In the genomic region with DNA sequence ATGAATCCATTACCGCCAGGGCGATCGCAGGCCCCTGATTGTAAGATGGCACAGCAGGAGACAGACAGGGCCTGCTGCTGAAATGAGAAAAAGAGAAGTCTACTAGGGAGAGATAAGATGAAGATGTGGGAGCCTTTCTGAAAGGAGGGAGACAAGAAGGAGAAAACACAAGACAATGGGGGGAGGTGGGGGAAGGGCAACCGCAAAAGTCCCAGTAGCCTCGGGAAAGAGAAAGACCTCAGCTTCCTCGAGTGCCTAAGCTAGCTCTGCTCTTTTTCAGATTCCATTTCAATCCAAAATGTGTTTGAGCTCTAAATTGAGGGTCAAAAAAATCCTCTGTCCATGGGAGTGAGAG, we compare ENCODE assay signal across 12 mouse cellular contexts. TPM values are rescaled to one million over a fixed set of nuclear protein-coding genes. Genes with fewer than 3 reads are reported as not detected.
DNase-seq lines count a peak whose midpoint lies in the region; ATAC-seq and TF ChIP-seq lines count a peak whose summit lies in the region.
"Had no signal": no experiment of that assay in that cellular context is flagged by ENCODE, and none has a peak within 500 bp of the region (broad histone marks: within the 10 kb centered on the region; RNA-seq: fewer than 3 reads in every experiment).

No protein-coding gene starts in this region.

- no peak for TF ChIP-seq EP300 in liver, embryonic 14.5 days (IDR thresholded peaks at IDR 0.05; ENCODE audit: low read depth)

- no peak for TF ChIP-seq CTCF in liver, embryonic 14.5 days (IDR thresholded peaks at IDR 0.05; ENCODE audit: low read depth)

- H3K4me2 ChIP-seq in heart, embryonic 11.5 days, result peak overlapping the region; percentile 15
- H3K4me2 ChIP-seq in lung, embryonic 16.5 days (ENCODE audit: low read depth, low read length), result no peak overlapping the region
- H3K4me2 ChIP-seq in liver, embryonic 14.5 days (ENCODE audit: low read depth), result peak overlapping the region; percentile 41
- H3K4me2 ChIP-seq: intestine, embryonic 15.5 days had no signal

- H3K4me3 ChIP-seq in heart, embryonic 11.5 days (ENCODE audit: low read depth, low read length), result no peak overlapping the region
- no peak overlapping the region for H3K4me3 ChIP-seq in lung, embryonic 16.5 days (ENCODE audit: low read length)
- H3K4me3 ChIP-seq in liver, embryonic 14.5 days (ENCODE audit: insufficient read depth in 1 of 2, low read depth in 2 of 2, low read length in 2 of 2), result no peak overlapping the region
- H3K4me3 ChIP-seq: intestine, embryonic 15.5 days had no signal

- peaks cover 12% of the 10 kb centered on the region for H3K4me1 ChIP-seq in heart, embryonic 11.5 days (ENCODE audit: control insufficient read depth, insufficient read depth, low read length)
- H3K4me1 ChIP-seq in lung, embryonic 16.5 days (replicated peaks; ENCODE audit: control insufficient read depth, insufficient read depth, low read length), result peaks cover 11% of the 10 kb centered on the region
- peaks cover 0 to 23% of the 10 kb centered on the region in 2 experiments; a peak in 3 of 4 replicates for H3K4me1 ChIP-seq in liver, embryonic 14.5 days (replicated peaks; ENCODE audit: control insufficient read depth in 2 of 2, insufficient read depth in 2 of 2, low read length in 1 of 2)

- H3K27me3 ChIP-seq in heart, embryonic 11.5 days (ENCODE audit: control insufficient read depth, insufficient read depth, low read length), result no peaks in the 10 kb centered on the region
- H3K27me3 ChIP-seq in lung, embryonic 16.5 days (ENCODE audit: control insufficient read depth, insufficient read depth, low read depth, low read length), result no peaks in the 10 kb centered on the region
- H3K27me3 ChIP-seq in liver, embryonic 14.5 days (ENCODE audit: control insufficient read depth, insufficient read depth, low read length), result no peaks in the 10 kb centered on the region
- H3K27me3 ChIP-seq: intestine, embryonic 15.5 days had no signal

- 22% methylated on average over 6 of the region's 6 CpGs for WGBS in heart, embryonic 11.5 days (ENCODE audit: insufficient replicate concordance)
- WGBS in lung, embryonic 16.5 days, result 24% methylated on average over 6 of the region's 6 CpGs
- 3% methylated on average over 6 of the region's 6 CpGs for WGBS in liver, embryonic 14.5 days (ENCODE audit: insufficient replicate concordance)

- H3K36me3 ChIP-seq in heart, embryonic 11.5 days (ENCODE audit: control insufficient read depth, insufficient read depth, low read length), result no peaks in the 10 kb centered on the region
- H3K36me3 ChIP-seq in lung, embryonic 16.5 days (ENCODE audit: control insufficient read depth, insufficient read depth, low read length), result no peaks in the 10 kb centered on the region
- no peaks in the 10 kb centered on the region for H3K36me3 ChIP-seq in liver, embryonic 14.5 days (replicated peaks; ENCODE audit: control insufficient read depth, insufficient read depth, low read depth)
- H3K36me3 ChIP-seq: intestine, embryonic 15.5 days had no signal

- H3K9me3 ChIP-seq in heart, embryonic 11.5 days (replicated peaks; ENCODE audit: control insufficient read depth, low read length), result no peaks in the 10 kb centered on the region
- H3K9me3 ChIP-seq in lung, embryonic 16.5 days (ENCODE audit: control insufficient read depth, low read length), result no peaks in the 10 kb centered on the region
- no peaks in the 10 kb centered on the region for H3K9me3 ChIP-seq in liver, embryonic 14.5 days (ENCODE audit: control insufficient read depth, low read length)
- H3K9me3 ChIP-seq: intestine, embryonic 15.5 days had no signal

- no peak for DNase-seq in heart, adult 9 months (ENCODE audit: low spot score in 2 of 2)
- no peak for DNase-seq in lung, postnatal 4 days
- DNase-seq in MEL-GATA-1-ER (ENCODE audit: extremely low read depth, low read depth), result peak; percentile 84
- DNase-seq in liver, embryonic 14.5 days (ENCODE audit: low read depth in 3 of 3, low spot score in 3 of 3), result no peak
- DNase-seq in left cerebral cortex, adult 18-20 months (ENCODE audit: low spot score in 2 of 2), result no peak
- DNase-seq: embryo, embryonic 11 days; gastrocnemius, postnatal 10 days had no signal

- no peak overlapping the region for H3K27ac ChIP-seq in heart, embryonic 11.5 days (ENCODE audit: low read depth, low read length)
- no peak overlapping the region for H3K27ac ChIP-seq in lung, embryonic 16.5 days (ENCODE audit: low read length)
- no peak overlapping the region for H3K27ac ChIP-seq in liver, embryonic 14.5 days
- H3K27ac ChIP-seq: intestine, embryonic 15.5 days had no signal

- H3K9ac ChIP-seq in heart, embryonic 11.5 days (ENCODE audit: low read depth, low read length), result peak overlapping the region; percentile 44; the same call in 1 of the 2 replicates
- peak overlapping the region; percentile 32; the same call in 1 of the 2 replicates for H3K9ac ChIP-seq in lung, embryonic 16.5 days (ENCODE audit: low read length)
- no peak overlapping the region for H3K9ac ChIP-seq in liver, embryonic 14.5 days (replicated peaks)
- H3K9ac ChIP-seq: intestine, embryonic 15.5 days had no signal

- ATAC-seq in heart, embryonic 11.5 days (replicated peaks; ENCODE audit: insufficient number of reproducible peaks, low FRiP score, low TSS enrichment), result no peak
- no peak for ATAC-seq in lung, embryonic 16.5 days (ENCODE audit: low read depth)
- peak; percentile 28; the same call in 1 of the 2 replicates for ATAC-seq in liver, embryonic 14.5 days (ENCODE audit: insufficient read depth)
- ATAC-seq in frontal cortex, adult (ENCODE audit: low TSS enrichment), result no peak

RNA-seq across cellular contexts. Expression of gene Plet1, which starts 1.8 kb away (rescaled TPM):
- polyA plus RNA-seq in heart, embryonic 11.5 days (2014; fragmentation: Nextera tagmentation; extraction: Ambion mirVana), result 0.23 and 1.0 TPM in 2 replicates
- polyA plus RNA-seq in lung, embryonic 16.5 days (2015; fragmentation: Nextera tagmentation; extraction: Ambion mirVana), result 4.1 and 8.3 TPM in 2 replicates
- polyA plus RNA-seq in liver, embryonic 14.5 days (2012; rRNA removed), result 0.11 and 0.17 TPM in 2 replicates
- 0.10 and 0.15 TPM in 2 replicates for polyA plus RNA-seq in liver, embryonic 14.5 days (2014; fragmentation: Nextera tagmentation; extraction: Ambion mirVana)
- not detected for total RNA-seq in left cerebral cortex, adult 18-20 months (2021)
- total RNA-seq: gastrocnemius, postnatal 10 days; left cerebral cortex, adult 8-10 months had no signal

RNA-seq across cellular contexts. Expression of gene Pts, which starts 32.4 kb away (rescaled TPM):
- 83.3 and 87.9 TPM in 2 replicates for polyA plus RNA-seq in heart, embryonic 11.5 days (2014; fragmentation: Nextera tagmentation; extraction: Ambion mirVana)
- 74.6 and 74.7 TPM in 2 replicates for polyA plus RNA-seq in lung, embryonic 16.5 days (2015; fragmentation: Nextera tagmentation; extraction: Ambion mirVana)
- 16.0 and 23.7 TPM in 2 replicates for polyA plus RNA-seq in liver, embryonic 14.5 days (2012; rRNA removed)
- polyA plus RNA-seq in liver, embryonic 14.5 days (2014; fragmentation: Nextera tagmentation; extraction: Ambion mirVana), result 32.7 and 34.4 TPM in 2 replicates
- 10 to 100 TPM; 24.9 to 27.4 TPM for total RNA-seq in left cerebral cortex, adult 18-20 months (2021)

RNA-seq across cellular contexts. Expression of gene Il18, which starts 58.5 kb away (rescaled TPM):
- 5.5 and 5.8 TPM in 2 replicates for polyA plus RNA-seq in heart, embryonic 11.5 days (2014; fragmentation: Nextera tagmentation; extraction: Ambion mirVana)
- 5.0 and 6.5 TPM in 2 replicates for polyA plus RNA-seq in lung, embryonic 16.5 days (2015; fragmentation: Nextera tagmentation; extraction: Ambion mirVana)
- 3.0 and 4.9 TPM in 2 replicates for polyA plus RNA-seq in liver, embryonic 14.5 days (2012; rRNA removed)
- polyA plus RNA-seq in liver, embryonic 14.5 days (2014; fragmentation: Nextera tagmentation; extraction: Ambion mirVana), result 8.1 and 9.7 TPM in 2 replicates
- total RNA-seq in left cerebral cortex, adult 18-20 months (2021), result 10 to 100 TPM; 23.2 to 23.6 TPM

RNA-seq across cellular contexts. Expression of gene Bco2, which starts 58.9 kb away (rescaled TPM):
- 0.10 and 0.20 TPM in 2 replicates for polyA plus RNA-seq in heart, embryonic 11.5 days (2014; fragmentation: Nextera tagmentation; extraction: Ambion mirVana)
- 0.09 and 0.35 TPM in 2 replicates for polyA plus RNA-seq in lung, embryonic 16.5 days (2015; fragmentation: Nextera tagmentation; extraction: Ambion mirVana)
- polyA plus RNA-seq in liver, embryonic 14.5 days (2012; rRNA removed), result 0.12 and 0.28 TPM in 2 replicates
- polyA plus RNA-seq in liver, embryonic 14.5 days (2014; fragmentation: Nextera tagmentation; extraction: Ambion mirVana), result 0.33 and 0.58 TPM in 2 replicates
- total RNA-seq in left cerebral cortex, adult 18-20 months (2021), result 1 to 10 TPM; 3.0 to 3.7 TPM
